Mouse (Mus musculus) hindbrain, embryonic 11.5 days (tissue): ENCODE measurements around the gene Sepsecs. TPM values are rescaled to one million over a fixed set of nuclear protein-coding genes. Genes with fewer than 3 reads are reported as not detected.

Experiments used
- ATAC-seq: fragments of 200-750 bp; cut with Nextera tagmentation; 2 replicates; pipeline ENCODE4 v1.8.0; 2017; ENCODE audit warnings: mild to moderate bottlenecking, moderate TSS enrichment, moderate library complexity; ENCODE audit not compliant: low FRiP score
- DNase-seq: peaks from one replicate; pipeline ENCODE4 v3.0.0-alpha.2; 2015; ENCODE audit warnings: low spot score
- H3K27ac ChIP-seq: fragments of 300-500 bp; sonication (generic); 2 replicates; pipeline ENCODE4 v1.5.1; 2014; ENCODE audit warnings: mild to moderate bottlenecking, low read depth, low read length
- H3K27me3 ChIP-seq: fragments of 300-500 bp; sonication (generic); 2 replicates; pipeline ENCODE4 v1.6.1; 2014; ENCODE audit warnings: mild to moderate bottlenecking, low read length, moderate library complexity, mixed read lengths; ENCODE audit not compliant: control insufficient read depth, insufficient read depth
- H3K36me3 ChIP-seq: fragments of 300-500 bp; sonication (generic); 2 replicates; pipeline ENCODE4 v1.6.1; 2014; ENCODE audit warnings: mild to moderate bottlenecking, low read length, moderate library complexity, mixed read lengths; ENCODE audit not compliant: control insufficient read depth, insufficient read depth
- H3K4me1 ChIP-seq: fragments of 300-500 bp; sonication (generic); replicated peaks from 2 replicates; pipeline ENCODE4 v1.6.1; 2014; ENCODE audit warnings: low read length, mixed read lengths; ENCODE audit not compliant: control insufficient read depth, insufficient read depth
- H3K4me2 ChIP-seq: fragments of 300-500 bp; sonication (generic); replicated peaks from 2 replicates; pipeline ENCODE4 v1.6.1; 2014; ENCODE audit warnings: mild to moderate bottlenecking, low read depth, low read length
- H3K4me3 ChIP-seq: fragments of 300-500 bp; sonication (generic); 2 replicates; pipeline ENCODE4 v1.5.1; 2014; ENCODE audit warnings: low read depth, low read length
- H3K9ac ChIP-seq: fragments of 300-500 bp; sonication (generic); 2 replicates; pipeline ENCODE4 v1.6.1; 2014; ENCODE audit warnings: low read depth, low read length
- H3K9me3 ChIP-seq: fragments of 300-500 bp; sonication (generic); 2 replicates; pipeline ENCODE4 v1.6.1; 2016; ENCODE audit warnings: low read length; ENCODE audit not compliant: control insufficient read depth
- WGBS: fragments of 180-500 bp; shearing (Covaris S2); extraction: QIAGEN DNeasy Blood & Tissue Kit; methylation state at CpG from one replicate; pipeline ENCODE4 v1.1.7; 2014; 5-methylcytosine and 5-hydroxymethylcytosine counted together
- polyA plus RNA-seq: library from polyadenylated mRNA; unstranded; fragments of >200 nt; fragmentation: Nextera tagmentation; extraction: Ambion mirVana; gene quantifications from 2 replicates; pipeline ENCODE4 v1.2.1, GENCODE M21; 2014

Gene Sepsecs
- polyA plus RNA-seq, 1 experiment from 2014 or later = 7.6 TPM

DNA sequence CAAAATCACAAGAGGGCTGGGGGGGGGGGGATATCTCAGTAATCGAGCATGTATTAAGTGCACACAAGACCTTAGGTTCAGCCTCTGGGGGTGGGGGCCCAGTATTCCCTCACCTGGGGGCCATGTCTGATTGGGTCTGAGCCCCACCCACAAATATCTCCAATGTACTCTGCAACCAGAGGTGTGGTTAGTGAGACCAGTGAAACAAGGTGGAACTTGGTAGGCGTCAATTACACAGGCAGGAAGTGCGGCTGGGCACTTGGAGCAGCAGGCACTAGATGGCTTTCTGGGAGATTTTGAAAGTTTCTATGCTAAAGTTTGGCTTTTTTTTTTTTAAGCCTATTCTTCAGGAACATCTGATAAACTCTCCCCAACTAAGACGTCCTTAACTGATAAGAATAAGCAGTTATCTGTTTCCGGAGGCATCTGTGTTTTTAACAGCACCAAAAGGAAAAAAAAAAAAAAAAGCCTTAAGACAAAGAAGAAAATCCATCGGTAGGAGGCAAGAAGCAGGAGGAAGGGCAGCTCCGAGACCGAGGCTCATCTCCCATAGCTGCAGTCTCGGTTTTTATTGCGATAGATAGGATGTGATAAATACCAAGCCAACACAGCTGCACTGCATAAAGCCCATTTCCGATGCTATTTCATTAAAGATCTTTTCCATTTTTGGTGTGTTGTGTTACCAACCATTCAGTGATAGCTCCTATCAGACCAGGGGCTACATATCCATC lies 33.3 kb downstream of the Sepsecs start:
- Histone ChIP-seq H3K27me3 (no peaks in the 10 kb centered on the region), H3K4me1 (no peaks in the 10 kb centered on the region), H3K36me3 (no peaks in the 10 kb centered on the region), H3K27ac (no peak overlapping the region), H3K9me3 (no peaks in the 10 kb centered on the region), H3K4me2 (no peak overlapping the region), H3K4me3 (no peak overlapping the region), H3K9ac (no peak overlapping the region)
- no peak for ATAC-seq
- DNase-seq = no peak
- WGBS = 87% methylated on average over 11 of the region's 11 CpGs

DNA sequence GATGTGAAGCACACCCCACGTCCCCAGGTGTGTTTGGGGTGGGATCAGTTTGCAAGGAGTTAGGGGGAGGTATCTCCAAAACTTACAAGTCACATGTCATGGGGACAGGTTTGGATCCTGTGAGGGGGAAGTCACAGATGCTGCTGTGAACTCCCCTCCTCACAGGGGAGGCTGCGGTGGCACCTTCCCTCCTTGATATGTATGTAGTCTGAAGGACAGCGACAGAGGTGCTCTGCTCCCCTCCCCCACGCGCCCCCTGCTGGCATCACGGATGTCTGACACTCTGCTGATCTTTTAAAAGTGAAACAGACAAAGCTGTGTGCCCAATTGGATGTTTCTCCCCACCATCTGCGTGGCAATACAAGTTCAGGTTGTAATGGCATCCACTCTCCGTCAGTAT lies 35.5 kb downstream of the Sepsecs start:
- Histone ChIP-seq H3K27me3 (no peaks in the 10 kb centered on the region), H3K4me2 (no peak overlapping the region), H3K4me3 (no peak overlapping the region), H3K36me3 (no peaks in the 10 kb centered on the region), H3K9ac (no peak overlapping the region), H3K27ac (no peak overlapping the region), H3K9me3 (no peaks in the 10 kb centered on the region), H3K4me1 (no peaks in the 10 kb centered on the region)
- DNase-seq = peak; percentile 76
- 22% methylated on average over 8 of the region's 8 CpGs for WGBS
- peak; percentile 59 for ATAC-seq

DNA sequence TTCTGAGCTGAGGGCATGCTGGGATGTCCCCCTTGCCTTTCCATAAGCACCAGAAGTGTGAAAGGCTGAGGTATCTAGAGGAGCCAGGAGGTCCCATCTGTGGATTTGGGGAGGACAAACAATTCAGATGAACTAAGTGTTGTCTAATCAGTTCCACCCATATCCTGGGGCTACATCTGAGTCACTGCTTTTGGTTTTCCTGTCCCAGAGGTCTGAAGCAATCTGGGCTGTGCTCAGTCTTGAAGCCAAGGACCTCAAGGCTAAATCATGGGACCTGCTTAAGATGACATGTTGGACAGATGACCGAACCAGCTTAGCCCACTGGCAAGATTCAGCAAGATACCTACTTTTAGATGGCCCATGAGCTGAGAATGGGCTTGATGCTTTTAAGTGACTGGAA lies 39.0 kb downstream of the Sepsecs start:
- H3K36me3 ChIP-seq = no peaks in the 10 kb centered on the region
- H3K27me3 ChIP-seq = no peaks in the 10 kb centered on the region
- H3K27ac ChIP-seq = no peak overlapping the region
- ATAC-seq = no peak
- H3K4me3 ChIP-seq = no peak overlapping the region
- no peak overlapping the region for H3K4me2 ChIP-seq
- no peak for DNase-seq
- H3K4me1 ChIP-seq = no peaks in the 10 kb centered on the region
- WGBS = 88% methylated on average over 1 of the region's 1 CpGs
- no peaks in the 10 kb centered on the region for H3K9me3 ChIP-seq
- H3K9ac ChIP-seq = no peak overlapping the region

DNA sequence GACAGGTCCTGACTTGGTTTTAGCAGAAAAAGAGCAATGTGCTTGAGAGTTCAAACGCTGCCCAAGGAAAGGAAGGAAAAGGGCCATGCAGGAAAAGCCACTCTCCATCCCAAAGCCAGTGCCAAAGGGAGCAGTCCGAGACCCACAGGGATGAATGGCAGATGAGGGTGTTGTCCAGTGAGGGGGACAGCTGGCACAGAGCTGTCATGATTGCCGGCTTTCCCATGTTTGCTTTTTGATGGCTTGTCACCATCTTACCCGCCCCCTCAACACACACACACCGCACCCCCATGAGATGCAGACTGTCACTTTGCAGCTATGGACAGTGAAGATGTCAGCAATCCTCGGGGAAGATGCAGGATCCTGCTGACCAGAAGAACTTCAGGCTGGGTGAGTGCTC lies 40.3 kb downstream of the Sepsecs start:
- Histone ChIP-seq H3K9me3 (no peaks in the 10 kb centered on the region), H3K4me3 (no peak overlapping the region), H3K36me3 (no peaks in the 10 kb centered on the region), H3K4me2 (no peak overlapping the region), H3K9ac (no peak overlapping the region), H3K27ac (no peak overlapping the region), H3K27me3 (no peaks in the 10 kb centered on the region), H3K4me1 (no peaks in the 10 kb centered on the region)
- DNase-seq (no peak), ATAC-seq (no peak)
- 80% methylated on average over 6 of the region's 6 CpGs for WGBS

- H3K27me3 ChIP-seq = no peaks in the 10 kb centered on the region
- H3K9me3 ChIP-seq = no peaks in the 10 kb centered on the region
- no peak overlapping the region for H3K27ac ChIP-seq
- WGBS = 91% methylated on average over 3 of the region's 3 CpGs
- ATAC-seq (no peak), DNase-seq (no peak)
- no peaks in the 10 kb centered on the region for H3K36me3 ChIP-seq
- no peak overlapping the region for H3K4me3 ChIP-seq
- no peak overlapping the region for H3K4me2 ChIP-seq
- no peak overlapping the region for H3K9ac ChIP-seq
- H3K4me1 ChIP-seq = no peaks in the 10 kb centered on the region
Observed at GRCm38 (mm10) chr5:52628783-52629182, 40.7 kb downstream of the Sepsecs start.

- no peak for ATAC-seq
Observed at GRCm38 (mm10) chr5:52627713-52628112, 41.8 kb downstream of the Sepsecs start.

GRCm38 (mm10) chr5:52626092-52626491 lies 43.4 kb downstream of the Sepsecs start:
- Histone ChIP-seq H3K27ac (no peak overlapping the region), H3K9ac (no peak overlapping the region)
- ATAC-seq = peak; percentile 53

More at GRCm38 (mm10) chr5:52627713-52628112, 41.8 kb downstream of the Sepsecs start:
- H3K27ac ChIP-seq = no peak overlapping the region
- WGBS = 88% methylated on average over 8 of the region's 8 CpGs
- H3K36me3 ChIP-seq = no peaks in the 10 kb centered on the region
- H3K9me3 ChIP-seq = no peaks in the 10 kb centered on the region
- H3K4me3 ChIP-seq = no peak overlapping the region
- no peaks in the 10 kb centered on the region for H3K4me1 ChIP-seq
- DNase-seq = no peak
- H3K27me3 ChIP-seq = no peaks in the 10 kb centered on the region
- no peak overlapping the region for H3K4me2 ChIP-seq
- no peak overlapping the region for H3K9ac ChIP-seq

GRCm38 (mm10) chr5:52624956-52625355 lies 44.6 kb downstream of the Sepsecs start:
- Histone ChIP-seq H3K36me3 (no peaks in the 10 kb centered on the region), H3K27ac (no peak overlapping the region), H3K27me3 (no peaks in the 10 kb centered on the region; the same call in 1 of the 2 replicates), H3K4me2 (no peak overlapping the region), H3K4me1 (no peaks in the 10 kb centered on the region), H3K4me3 (no peak overlapping the region), H3K9ac (no peak overlapping the region), H3K9me3 (no peaks in the 10 kb centered on the region)
- WGBS = 86% methylated on average over 1 of the region's 1 CpGs
- no peak for DNase-seq
- no peak for ATAC-seq

More at GRCm38 (mm10) chr5:52626092-52626491, 43.4 kb downstream of the Sepsecs start:
- no peaks in the 10 kb centered on the region for H3K9me3 ChIP-seq
- no peaks in the 10 kb centered on the region for H3K4me1 ChIP-seq
- H3K4me2 ChIP-seq = no peak overlapping the region
- no peaks in the 10 kb centered on the region for H3K36me3 ChIP-seq
- H3K4me3 ChIP-seq = no peak overlapping the region
- H3K27me3 ChIP-seq = no peaks in the 10 kb centered on the region
- DNase-seq = peak; percentile 15
- 47% methylated on average over 8 of the region's 8 CpGs for WGBS

- WGBS = 85% methylated on average over 2 of the region's 2 CpGs
- H3K27me3 ChIP-seq = no peaks in the 10 kb centered on the region; the same call in 1 of the 2 replicates
- H3K9me3 ChIP-seq = no peaks in the 10 kb centered on the region
- 0 out of 2 replicates have a peak, but pooled peaks cover 5% of the 10 kb centered on the region for H3K4me1 ChIP-seq
- no peak overlapping the region for H3K4me2 ChIP-seq
- DNase-seq (no peak), ATAC-seq (no peak)
- no peak overlapping the region for H3K4me3 ChIP-seq
- H3K36me3 ChIP-seq = no peaks in the 10 kb centered on the region
- no peak overlapping the region for H3K27ac ChIP-seq
- H3K9ac ChIP-seq = no peak overlapping the region
Observed at GRCm38 (mm10) chr5:52623099-52623498, 46.4 kb downstream of the Sepsecs start.
